Mouse (Mus musculus): ENCODE results near the gene Cxcl10. TPM values are rescaled to one million over a fixed set of nuclear protein-coding genes. Genes with fewer than 3 reads are reported as not detected.

Gene Cxcl10
- polyA plus RNA-seq, 1 experiment from 2014 or later = 1.1 TPM

DNA sequence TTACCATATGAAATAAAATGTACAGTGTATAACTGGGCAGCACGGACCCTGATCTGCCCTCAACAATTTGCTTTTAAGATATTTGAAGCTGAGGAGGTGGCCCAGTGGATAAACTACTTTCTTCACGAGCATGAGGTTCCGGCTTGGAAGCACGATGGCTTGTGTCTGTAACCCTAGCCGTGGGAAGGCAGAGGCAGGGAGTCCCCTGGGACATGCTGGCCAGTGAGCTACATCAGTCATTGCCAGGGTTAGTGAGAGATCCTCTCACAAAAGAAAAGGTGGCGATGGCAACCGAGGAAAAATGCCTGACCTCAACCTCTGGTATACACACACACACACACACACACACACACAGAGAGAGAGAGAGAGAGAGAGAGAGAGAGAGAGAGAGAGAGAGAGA, 35.1 kb upstream of the Cxcl10 start:
- no peaks in the 10 kb centered on the region for H3K9me3 ChIP-seq
- no peak for ATAC-seq (ENCODE audit: insufficient number of reproducible peaks, low FRiP score, low TSS enrichment, low read depth)
- no peak overlapping the region for H3K4me2 ChIP-seq
- WGBS = 61% methylated on average over 7 of the region's 7 CpGs
- H3K9ac ChIP-seq = no peak overlapping the region
- peaks cover 9% of the 10 kb centered on the region; the same call in 1 of the 2 replicates for H3K4me1 ChIP-seq
- no peaks in the 10 kb centered on the region for H3K36me3 ChIP-seq
- no peak overlapping the region for H3K4me3 ChIP-seq
- no peak overlapping the region for H3K27ac ChIP-seq
- H3K27me3 ChIP-seq = no peaks in the 10 kb centered on the region

DNA sequence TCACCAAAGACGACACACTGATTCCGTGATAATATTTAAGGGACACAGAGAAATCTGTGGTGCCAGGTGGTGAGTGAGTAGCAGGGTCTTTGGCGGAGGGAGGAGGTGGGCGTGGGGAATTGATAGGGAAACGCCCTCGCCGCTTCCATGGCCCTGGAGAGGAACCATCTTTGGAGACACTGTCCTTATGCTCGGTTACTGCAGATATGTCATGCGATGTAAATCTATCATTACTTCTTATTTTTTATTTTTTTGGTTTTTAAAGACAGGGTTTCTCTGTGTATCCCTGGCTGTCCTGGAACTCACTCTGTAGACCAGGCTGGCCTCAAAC, 33.6 kb upstream of the Cxcl10 start:
- ATAC-seq (ENCODE audit: insufficient number of reproducible peaks, low FRiP score, low TSS enrichment, low read depth) = no peak
- H3K9me3 ChIP-seq = no peaks in the 10 kb centered on the region
- 63% methylated on average over 9 of the region's 9 CpGs for WGBS

DNA sequence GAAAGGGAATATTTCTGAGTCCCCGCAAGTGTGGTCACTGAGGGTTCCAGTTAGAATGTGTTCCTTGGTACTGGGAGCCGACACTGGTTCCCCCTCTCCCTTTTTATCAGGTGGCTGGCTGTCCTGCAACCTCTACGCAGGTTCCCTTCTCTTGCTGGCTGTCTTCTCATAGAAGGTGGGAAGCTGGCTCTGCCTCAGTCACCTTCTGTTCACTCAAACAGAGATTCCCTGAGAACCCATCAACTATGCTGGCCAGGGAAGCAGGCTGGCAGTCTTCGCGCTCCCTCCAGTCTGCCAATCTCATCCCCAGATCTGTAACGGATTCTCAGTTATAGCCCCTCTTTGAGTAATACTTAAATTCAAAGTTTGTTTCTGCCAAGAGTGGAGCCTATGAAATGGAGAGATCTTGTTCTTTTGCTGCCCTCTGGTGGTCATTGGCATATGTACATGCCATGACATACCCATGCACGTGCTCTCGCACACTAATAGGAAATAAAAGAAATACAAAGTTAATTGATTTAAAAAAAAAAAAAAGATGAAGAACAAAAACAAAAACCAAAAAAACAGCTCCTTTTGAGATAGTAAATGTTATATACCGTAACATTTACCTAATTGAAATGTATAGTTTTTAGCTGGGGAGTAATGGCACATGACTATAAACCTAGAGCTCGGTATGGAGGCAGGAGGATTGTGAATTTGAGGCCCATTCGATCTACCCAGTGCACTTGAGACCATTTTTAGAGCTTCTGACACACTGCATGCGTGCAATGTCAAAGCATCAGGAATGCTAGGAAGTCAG, 33.1 kb upstream of the Cxcl10 start:
- Histone ChIP-seq H3K27ac (no peak overlapping the region), H3K36me3 (no peaks in the 10 kb centered on the region), H3K9ac (no peak overlapping the region), H3K27me3 (no peaks in the 10 kb centered on the region), H3K4me2 (no peak overlapping the region), H3K4me3 (no peak overlapping the region), H3K9me3 (no peaks in the 10 kb centered on the region), H3K4me1 (peaks cover 12% of the 10 kb centered on the region)
- no peak for ATAC-seq (ENCODE audit: insufficient number of reproducible peaks, low FRiP score, low TSS enrichment, low read depth)
- 35% methylated on average over 12 of the region's 12 CpGs for WGBS

More for the DNA sequence above, 33.6 kb upstream of the Cxcl10 start:
- Histone ChIP-seq H3K9ac (no peak overlapping the region), H3K27me3 (no peaks in the 10 kb centered on the region), H3K27ac (no peak overlapping the region), H3K4me1 (peaks cover 8% of the 10 kb centered on the region), H3K36me3 (no peaks in the 10 kb centered on the region), H3K4me2 (no peak overlapping the region), H3K4me3 (no peak overlapping the region)

DNA sequence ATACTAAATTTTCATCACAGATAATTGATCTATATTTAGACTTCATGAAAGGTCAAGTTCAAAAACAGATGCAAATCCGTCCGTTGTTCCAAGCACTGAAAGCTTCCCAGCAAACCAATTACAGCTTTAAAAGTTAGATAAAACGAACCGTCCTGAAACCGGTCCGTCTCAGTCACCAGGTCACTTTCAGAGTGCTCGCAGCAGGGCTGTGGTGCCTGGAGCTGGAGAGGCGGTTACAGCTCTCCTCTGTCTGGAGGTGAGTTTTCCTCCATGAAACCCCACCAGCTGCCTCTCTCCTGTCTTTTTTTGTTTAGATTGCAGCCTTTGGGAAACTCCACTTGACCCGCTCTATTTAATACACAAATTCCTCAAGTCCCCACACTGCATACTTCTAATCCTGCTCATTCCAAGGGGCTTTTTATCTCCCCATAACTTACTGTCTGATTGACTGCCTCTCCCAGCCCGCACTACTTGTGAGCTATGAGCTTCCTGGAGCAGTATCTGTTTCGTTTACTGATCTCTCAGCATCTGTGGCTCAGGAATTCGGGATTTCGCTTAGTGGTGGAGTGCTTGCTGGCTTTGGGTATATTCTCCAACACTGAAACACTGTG, 28.2 kb upstream of the Cxcl10 start:
- no peaks in the 10 kb centered on the region for H3K9me3 ChIP-seq
- H3K4me1 ChIP-seq = peaks cover 15% of the 10 kb centered on the region
- H3K36me3 ChIP-seq = no peaks in the 10 kb centered on the region
- no peak overlapping the region for H3K4me3 ChIP-seq
- no peak for ATAC-seq (ENCODE audit: insufficient number of reproducible peaks, low FRiP score, low TSS enrichment, low read depth)
- H3K27ac ChIP-seq = no peak overlapping the region
- WGBS = 23% methylated on average over 13 of the region's 13 CpGs
- H3K4me2 ChIP-seq = no peak overlapping the region
- no peaks in the 10 kb centered on the region for H3K27me3 ChIP-seq
- no peak overlapping the region for H3K9ac ChIP-seq

DNA sequence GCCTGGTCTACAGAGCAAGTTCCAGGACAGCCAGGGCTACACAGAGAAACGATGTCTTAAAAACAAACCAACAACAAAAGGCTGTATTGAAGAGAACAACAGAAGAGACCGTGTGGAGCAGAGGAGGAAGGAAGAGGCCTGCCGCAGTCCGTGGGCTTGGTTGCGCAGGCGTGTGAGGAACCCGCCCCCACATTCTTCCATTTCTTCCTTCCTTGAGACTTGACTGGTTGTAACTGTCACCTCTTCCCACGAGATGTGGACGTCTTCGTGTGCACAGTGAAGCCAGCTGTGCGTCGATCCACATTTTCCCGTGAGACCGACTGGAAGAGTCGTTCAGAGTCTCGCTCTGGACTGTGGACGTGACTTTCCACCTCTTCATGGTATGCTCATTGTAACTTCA, 26.7 kb upstream of the Cxcl10 start:
- H3K9me3 ChIP-seq = no peaks in the 10 kb centered on the region
- 84% methylated on average over 17 of the region's 17 CpGs for WGBS
- no peak for ATAC-seq (ENCODE audit: insufficient number of reproducible peaks, low FRiP score, low TSS enrichment, low read depth)
- H3K4me2 ChIP-seq = no peak overlapping the region
- H3K27ac ChIP-seq = no peak overlapping the region
- H3K27me3 ChIP-seq = no peaks in the 10 kb centered on the region
- H3K9ac ChIP-seq = no peak overlapping the region
- H3K36me3 ChIP-seq = no peaks in the 10 kb centered on the region
- H3K4me3 ChIP-seq = no peak overlapping the region
- H3K4me1 ChIP-seq = peaks cover 15% of the 10 kb centered on the region

DNA sequence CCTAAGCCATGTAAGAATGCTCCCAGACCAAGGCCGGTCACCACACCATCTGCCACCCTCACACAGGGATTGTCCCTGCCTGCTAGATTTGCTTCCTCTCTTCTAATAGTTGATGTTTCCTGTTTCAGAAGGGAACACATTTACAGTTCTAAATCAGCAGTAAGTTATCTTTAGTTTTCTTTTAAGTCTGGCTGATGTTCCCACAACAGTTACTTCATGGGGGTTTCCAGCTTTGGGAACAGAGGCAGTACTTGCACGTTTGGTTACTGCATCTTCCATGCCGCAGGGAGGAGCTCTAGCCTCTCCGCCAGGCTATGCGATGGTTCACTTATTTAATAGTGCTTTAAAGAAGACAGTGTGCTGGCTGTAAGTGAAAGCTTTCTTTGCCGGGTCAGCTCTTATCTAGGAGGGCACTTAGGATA, 26.0 kb upstream of the Cxcl10 start:
- H3K4me3 ChIP-seq = no peak overlapping the region
- 53% methylated on average over 6 of the region's 6 CpGs for WGBS
- no peak overlapping the region for H3K27ac ChIP-seq
- no peaks in the 10 kb centered on the region for H3K9me3 ChIP-seq
- H3K36me3 ChIP-seq = no peaks in the 10 kb centered on the region
- no peak for ATAC-seq (ENCODE audit: insufficient number of reproducible peaks, low FRiP score, low TSS enrichment, low read depth)
- H3K4me1 ChIP-seq = peaks cover 17% of the 10 kb centered on the region
- H3K9ac ChIP-seq = no peak overlapping the region
- no peaks in the 10 kb centered on the region for H3K27me3 ChIP-seq
- no peak overlapping the region for H3K4me2 ChIP-seq

DNA sequence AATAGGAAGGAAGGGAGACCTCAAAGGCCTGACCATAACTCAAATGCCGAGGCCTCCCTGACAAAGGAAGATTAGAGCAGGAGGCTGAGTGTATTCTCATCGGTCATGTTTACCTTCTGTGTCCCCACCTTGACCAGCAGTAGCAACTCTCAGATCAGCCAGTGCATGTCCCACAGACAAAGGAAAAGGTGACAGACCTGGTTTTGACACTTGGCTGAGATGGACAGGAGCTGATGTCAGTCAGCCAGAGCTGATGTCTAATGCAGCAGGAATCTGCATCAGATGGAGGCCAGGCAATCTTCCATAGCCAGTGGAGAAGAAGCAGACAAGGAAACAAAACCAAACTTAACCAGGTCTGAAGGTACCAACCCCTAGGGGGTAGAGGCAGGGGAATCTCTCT, 23.9 kb upstream of the Cxcl10 start:
- Histone ChIP-seq H3K9ac (no peak overlapping the region), H3K36me3 (no peaks in the 10 kb centered on the region), H3K9me3 (no peaks in the 10 kb centered on the region), H3K27me3 (no peaks in the 10 kb centered on the region), H3K4me1 (peaks cover 30% of the 10 kb centered on the region), H3K4me3 (no peak overlapping the region), H3K4me2 (no peak overlapping the region), H3K27ac (no peak overlapping the region)
- no peak for ATAC-seq (ENCODE audit: insufficient number of reproducible peaks, low FRiP score, low TSS enrichment, low read depth)
- WGBS = 56% methylated on average over 2 of the region's 2 CpGs

DNA sequence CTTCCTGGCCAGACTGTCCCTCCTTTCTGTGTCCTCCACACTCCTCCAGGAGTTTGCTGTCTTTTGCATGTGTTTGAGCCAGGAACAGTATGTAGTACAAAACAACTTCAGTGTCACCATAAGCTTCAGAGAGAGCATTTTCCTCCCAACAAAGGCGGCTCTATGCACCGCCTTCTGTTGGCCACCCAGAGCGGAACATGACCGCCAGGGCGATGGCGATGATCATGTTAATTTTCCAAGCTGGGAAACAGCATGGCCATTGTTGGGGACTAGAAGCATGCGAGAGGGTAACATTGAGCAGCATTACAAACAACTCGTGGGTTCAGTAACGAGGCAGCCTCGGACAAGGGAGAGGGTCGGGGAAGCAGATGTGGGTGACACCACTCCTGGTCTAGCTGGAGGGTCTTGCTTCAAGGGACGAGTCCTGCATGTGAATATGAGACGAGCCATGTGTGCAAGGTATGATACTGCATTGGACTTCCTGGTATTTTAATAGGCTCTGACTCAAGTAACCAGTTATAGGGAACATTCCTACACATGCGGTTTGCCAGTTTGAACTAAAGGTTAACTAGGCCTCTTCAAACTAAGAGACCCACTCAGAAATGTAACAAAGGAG, 22.8 kb upstream of the Cxcl10 start:
- WGBS = 63% methylated on average over 14 of the region's 14 CpGs
- Histone ChIP-seq H3K4me3 (no peak overlapping the region), H3K27me3 (no peaks in the 10 kb centered on the region), H3K9ac (no peak overlapping the region), H3K4me1 (peaks cover 21% of the 10 kb centered on the region), H3K4me2 (no peak overlapping the region), H3K27ac (0 out of 2 replicates have a peak overlapping the region, but pooled peaks have one; percentile 38), H3K9me3 (no peaks in the 10 kb centered on the region), H3K36me3 (no peaks in the 10 kb centered on the region)
- no peak for ATAC-seq (ENCODE audit: insufficient number of reproducible peaks, low FRiP score, low TSS enrichment, low read depth)

DNA sequence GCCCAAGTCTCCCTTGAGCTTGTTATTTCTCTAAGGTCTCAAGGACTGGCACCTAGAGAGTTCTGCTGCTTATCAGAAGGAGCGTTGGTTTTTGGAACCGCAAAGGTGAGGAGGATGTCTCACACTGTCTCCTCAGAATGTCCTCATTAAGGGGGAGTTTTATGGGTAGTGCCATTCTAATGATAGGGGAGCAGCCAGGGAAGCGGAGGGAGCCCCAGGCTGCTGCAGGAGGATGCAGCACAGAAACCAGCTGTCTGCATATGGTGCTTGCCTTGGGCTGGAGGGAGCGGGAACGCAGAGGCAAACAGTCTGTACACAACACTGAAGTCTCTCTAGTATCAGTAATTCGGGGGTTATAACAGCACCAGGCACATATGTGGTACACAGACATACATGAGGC, 22.2 kb upstream of the Cxcl10 start:
- no peaks in the 10 kb centered on the region for H3K27me3 ChIP-seq
- H3K4me2 ChIP-seq = no peak overlapping the region
- no peak for ATAC-seq (ENCODE audit: insufficient number of reproducible peaks, low FRiP score, low TSS enrichment, low read depth)
- no peaks in the 10 kb centered on the region for H3K36me3 ChIP-seq
- H3K27ac ChIP-seq = 0 out of 2 replicates have a peak overlapping the region, but pooled peaks have one; percentile 38
- H3K9me3 ChIP-seq = no peaks in the 10 kb centered on the region
- peaks cover 21% of the 10 kb centered on the region for H3K4me1 ChIP-seq
- no peak overlapping the region for H3K4me3 ChIP-seq
- H3K9ac ChIP-seq = no peak overlapping the region
- WGBS = 63% methylated on average over 6 of the region's 6 CpGs

DNA sequence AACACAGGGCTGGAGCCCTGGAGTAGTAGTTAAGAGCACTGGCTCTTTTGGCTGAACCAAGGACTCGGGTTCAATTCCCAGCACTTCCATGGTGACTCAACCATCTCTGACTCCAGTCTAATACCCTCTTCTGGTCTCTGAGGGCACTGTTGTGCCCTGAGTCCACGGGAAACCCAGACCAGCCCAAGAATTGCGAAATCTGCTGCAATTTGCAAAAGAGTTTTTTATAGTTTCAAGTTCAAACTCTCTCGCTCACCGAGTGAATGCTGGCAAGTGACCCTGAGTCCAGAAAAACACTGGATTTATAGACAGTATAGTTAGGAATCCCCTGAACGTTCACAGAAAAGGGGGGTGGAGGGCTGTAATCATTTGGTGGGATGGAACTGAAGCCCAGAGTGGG, 21.7 kb upstream of the Cxcl10 start:
- ATAC-seq (ENCODE audit: insufficient number of reproducible peaks, low FRiP score, low TSS enrichment, low read depth) = no peak
- Histone ChIP-seq H3K27ac (no peak overlapping the region), H3K36me3 (no peaks in the 10 kb centered on the region), H3K4me2 (no peak overlapping the region), H3K27me3 (no peaks in the 10 kb centered on the region), H3K4me1 (peaks cover 21% of the 10 kb centered on the region), H3K9ac (no peak overlapping the region), H3K9me3 (no peaks in the 10 kb centered on the region), H3K4me3 (no peak overlapping the region)
- WGBS = 55% methylated on average over 6 of the region's 6 CpGs

DNA sequence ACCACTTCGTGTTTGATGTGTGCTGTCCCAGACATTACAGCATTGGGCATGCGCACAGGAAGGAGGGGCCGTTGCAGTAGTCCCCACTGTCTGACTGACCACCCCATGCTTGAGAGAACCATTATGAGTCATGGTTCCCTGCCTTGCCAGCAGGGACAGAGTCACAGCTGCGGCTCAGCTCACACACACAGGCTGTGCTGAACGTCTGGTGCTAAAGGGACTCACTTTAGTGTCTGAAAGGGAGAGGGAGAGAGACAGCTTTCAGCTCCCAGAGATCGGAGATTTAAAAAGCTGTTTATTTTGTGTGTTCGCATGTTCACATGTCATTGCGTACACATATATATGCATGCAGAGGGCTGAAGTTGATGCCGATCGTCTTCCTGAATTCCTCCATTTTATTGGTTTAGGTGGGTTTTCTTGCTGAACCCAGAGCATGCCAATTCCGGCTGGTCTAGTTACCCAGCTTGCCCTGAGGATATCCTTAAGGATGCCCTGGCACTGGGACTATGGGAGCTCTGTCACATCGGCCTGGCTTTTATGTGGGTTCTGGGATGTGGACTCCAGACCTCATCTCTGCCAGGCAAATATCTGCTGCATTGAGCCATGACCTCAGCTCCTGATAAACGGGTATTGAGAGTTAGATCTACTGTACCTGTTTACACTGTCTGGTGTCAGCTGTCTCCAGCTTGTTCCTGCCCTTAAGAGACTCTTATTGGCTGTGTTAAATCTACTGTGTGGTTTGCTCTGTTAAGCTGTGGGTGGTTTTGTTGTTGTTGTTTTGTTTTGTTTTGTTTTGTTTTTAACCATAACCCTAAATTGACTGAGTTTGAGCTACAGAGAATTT, 20.7 kb upstream of the Cxcl10 start:
- Histone ChIP-seq H3K36me3 (no peaks in the 10 kb centered on the region), H3K9me3 (no peaks in the 10 kb centered on the region), H3K27ac (no peak overlapping the region), H3K4me2 (no peak overlapping the region), H3K4me3 (no peak overlapping the region), H3K9ac (no peak overlapping the region), H3K27me3 (no peaks in the 10 kb centered on the region), H3K4me1 (peaks cover 21% of the 10 kb centered on the region)
- 50% methylated on average over 13 of the region's 13 CpGs for WGBS
- peak; percentile 65; the same call in 1 of the 2 replicates for ATAC-seq (ENCODE audit: insufficient number of reproducible peaks, low FRiP score, low TSS enrichment, low read depth)

Data from limb, embryonic 15.5 days (tissue).